Mouse (Mus musculus): ENCODE data around the gene Map3k13. TPM values are rescaled to one million over a fixed set of nuclear protein-coding genes. Genes with fewer than 3 reads are reported as not detected.

Gene Map3k13
- polyA plus RNA-seq, 2 experiments, result 0.38 to 0.50 TPM

DNA sequence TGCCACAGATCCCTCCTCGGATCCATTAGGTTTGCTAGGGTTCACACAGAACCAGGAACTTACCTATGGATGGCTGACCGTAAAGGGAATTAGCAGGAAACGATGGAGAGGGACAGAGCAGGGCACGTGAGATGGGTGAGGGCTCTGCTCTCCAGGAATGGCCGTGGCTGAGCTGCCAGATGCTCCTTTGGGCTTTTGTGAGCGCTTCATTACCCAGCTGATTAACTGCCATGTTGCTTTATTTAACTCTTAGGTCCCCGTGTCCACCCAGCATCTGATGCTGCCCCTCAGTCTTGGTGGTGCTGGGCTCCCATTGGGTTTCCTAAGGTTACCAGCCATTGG lies 21.5 kb downstream of the Map3k13 start:
- H3K27me3 ChIP-seq (ENCODE audit: control insufficient read depth, insufficient read depth, low read length), result no peaks in the 10 kb centered on the region
- H3K9me3 ChIP-seq (ENCODE audit: control insufficient read depth, low read length), result no peaks in the 10 kb centered on the region
- no peak overlapping the region for H3K9ac ChIP-seq (replicated peaks)
- no peak for ATAC-seq (ENCODE audit: insufficient read depth)
- WGBS (ENCODE audit: insufficient replicate concordance), result 60% methylated on average over 7 of the region's 7 CpGs
- H3K27ac ChIP-seq, result no peak overlapping the region
- TF ChIP-seq EP300 (IDR thresholded peaks at IDR 0.05; ENCODE audit: low read depth) (no peak), CTCF (IDR thresholded peaks at IDR 0.05; ENCODE audit: low read depth) (no peak)
- DNase-seq (ENCODE audit: low read depth in 3 of 3, low spot score in 3 of 3), result no peak
- no peak overlapping the region for H3K4me2 ChIP-seq (ENCODE audit: low read depth)
- no peaks in the 10 kb centered on the region for H3K36me3 ChIP-seq (replicated peaks; ENCODE audit: control insufficient read depth, insufficient read depth, low read depth)
- peaks cover 0 to 22% of the 10 kb centered on the region in 2 experiments; a peak in 3 of 4 replicates for H3K4me1 ChIP-seq (replicated peaks; ENCODE audit: control insufficient read depth in 2 of 2, insufficient read depth in 2 of 2, low read length in 1 of 2)
- H3K4me3 ChIP-seq (ENCODE audit: insufficient read depth in 1 of 2, low read depth in 2 of 2, low read length in 2 of 2), result no peak overlapping the region

DNA sequence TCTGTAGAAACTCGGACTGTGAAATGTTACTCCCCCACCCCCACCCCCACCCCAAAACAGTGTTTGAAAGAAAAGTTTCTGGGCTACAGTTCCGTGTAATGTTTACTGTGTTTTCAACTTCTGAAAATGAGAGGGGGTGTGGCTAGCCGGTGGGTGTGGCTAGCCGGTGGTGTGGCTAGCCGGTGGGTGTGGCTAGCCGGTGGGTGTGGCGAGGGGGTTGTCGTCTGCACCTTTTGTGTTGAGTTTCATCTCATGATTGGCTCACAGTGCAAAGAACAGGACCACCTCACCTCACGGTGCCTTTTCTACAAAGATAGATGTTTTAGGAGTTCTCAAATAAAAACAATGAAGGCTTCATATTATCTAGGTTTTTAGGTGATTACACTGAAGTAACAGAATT lies 24.0 kb downstream of the Map3k13 start:
- DNase-seq (ENCODE audit: low read depth in 3 of 3, low spot score in 3 of 3), result peak in 1 of 3 experiments; percentile 32
- ATAC-seq (ENCODE audit: insufficient read depth), result peak; percentile 34; the same call in 1 of the 2 replicates
- no peaks in the 10 kb centered on the region for H3K9me3 ChIP-seq (ENCODE audit: control insufficient read depth, low read length)
- no peak overlapping the region for H3K4me3 ChIP-seq (ENCODE audit: insufficient read depth in 1 of 2, low read depth in 2 of 2, low read length in 2 of 2)
- 19% methylated on average over 9 of the region's 9 CpGs for WGBS (ENCODE audit: insufficient replicate concordance)
- H3K27me3 ChIP-seq (ENCODE audit: control insufficient read depth, insufficient read depth, low read length), result no peaks in the 10 kb centered on the region
- no peaks in the 10 kb centered on the region for H3K36me3 ChIP-seq (replicated peaks; ENCODE audit: control insufficient read depth, insufficient read depth, low read depth)
- peaks cover 0 to 20% of the 10 kb centered on the region in 2 experiments; a peak in 3 of 4 replicates for H3K4me1 ChIP-seq (replicated peaks; ENCODE audit: control insufficient read depth in 2 of 2, insufficient read depth in 2 of 2, low read length in 1 of 2)
- peak overlapping the region; percentile 28 for H3K4me2 ChIP-seq (ENCODE audit: low read depth)
- no peak for TF ChIP-seq CTCF (IDR thresholded peaks at IDR 0.05; ENCODE audit: low read depth)
- no peak for TF ChIP-seq EP300 (IDR thresholded peaks at IDR 0.05; ENCODE audit: low read depth)
- H3K27ac ChIP-seq, result no peak overlapping the region
- H3K9ac ChIP-seq (replicated peaks), result no peak overlapping the region

DNA sequence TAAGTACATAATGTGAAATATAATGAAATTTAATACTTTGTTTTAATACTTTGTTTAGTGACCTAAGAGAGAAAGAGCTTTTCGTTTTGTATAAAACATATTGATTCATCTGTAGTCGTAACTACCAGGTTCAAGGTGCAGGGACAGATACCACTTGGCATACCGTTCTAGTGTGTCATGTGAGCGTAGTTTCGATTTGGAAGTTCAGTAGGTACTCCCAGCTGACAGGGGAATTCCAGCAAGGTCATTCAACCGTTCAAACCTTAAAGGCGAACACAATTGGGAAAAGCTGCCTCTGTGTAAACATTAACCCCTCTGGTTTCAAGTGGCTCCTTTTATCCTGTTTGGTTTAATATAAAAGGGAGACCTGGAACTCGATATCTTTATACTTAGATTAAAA lies 24.5 kb downstream of the Map3k13 start:
- Histone ChIP-seq H3K36me3 (replicated peaks; ENCODE audit: control insufficient read depth, insufficient read depth, low read depth) (no peaks in the 10 kb centered on the region), H3K9ac (replicated peaks) (no peak overlapping the region), H3K4me3 (ENCODE audit: insufficient read depth in 1 of 2, low read depth in 2 of 2, low read length in 2 of 2) (no peak overlapping the region), H3K4me2 (ENCODE audit: low read depth) (no peak overlapping the region), H3K9me3 (ENCODE audit: control insufficient read depth, low read length) (no peaks in the 10 kb centered on the region), H3K4me1 (replicated peaks; ENCODE audit: control insufficient read depth in 2 of 2, insufficient read depth in 2 of 2, low read length in 1 of 2) (peaks cover 0 to 16% of the 10 kb centered on the region in 2 experiments; a peak in 3 of 4 replicates), H3K27me3 (ENCODE audit: control insufficient read depth, insufficient read depth, low read length) (no peaks in the 10 kb centered on the region), H3K27ac (no peak overlapping the region)
- peak; percentile 59; the same call in 1 of the 2 replicates for ATAC-seq (ENCODE audit: insufficient read depth)
- DNase-seq (ENCODE audit: low read depth in 3 of 3, low spot score in 3 of 3), result peak in 1 of 3 experiments; percentile 20
- 59% methylated on average over 8 of the region's 8 CpGs for WGBS (ENCODE audit: insufficient replicate concordance)
- TF ChIP-seq EP300 (IDR thresholded peaks at IDR 0.05; ENCODE audit: low read depth), result no peak
- TF ChIP-seq CTCF (IDR thresholded peaks at IDR 0.05; ENCODE audit: low read depth), result no peak

DNA sequence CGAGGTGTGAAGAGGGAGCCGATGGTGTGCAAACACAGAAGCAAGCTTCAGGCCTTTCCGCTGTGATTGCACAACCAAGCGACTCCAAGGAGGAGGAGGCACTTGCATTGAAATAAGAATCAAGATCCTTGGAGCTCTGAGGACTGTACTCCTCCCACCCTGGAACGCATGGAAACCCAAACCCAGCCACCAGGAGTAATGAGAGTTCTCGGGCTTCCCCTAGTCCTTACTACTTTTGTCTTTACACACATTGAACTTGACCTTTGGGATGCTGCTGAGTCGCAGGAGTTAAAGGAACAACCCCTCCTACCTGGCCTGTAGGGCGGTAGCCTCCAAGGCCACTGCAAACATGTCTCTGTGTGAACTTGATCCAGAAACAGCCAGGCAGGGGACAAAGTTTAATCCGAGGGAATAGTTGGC lies 31.5 kb downstream of the Map3k13 start:
- no peak overlapping the region for H3K9ac ChIP-seq (replicated peaks)
- H3K4me1 ChIP-seq (replicated peaks; ENCODE audit: control insufficient read depth in 2 of 2, insufficient read depth in 2 of 2, low read length in 1 of 2), result 0 out of 4 replicates have a peak, but pooled peaks cover 0 to under 1% of the 10 kb centered on the region in 2 experiments
- TF ChIP-seq CTCF (IDR thresholded peaks at IDR 0.05; ENCODE audit: low read depth) (no peak), EP300 (IDR thresholded peaks at IDR 0.05; ENCODE audit: low read depth) (no peak)
- no peak overlapping the region for H3K4me2 ChIP-seq (ENCODE audit: low read depth)
- H3K36me3 ChIP-seq (replicated peaks; ENCODE audit: control insufficient read depth, insufficient read depth, low read depth), result no peaks in the 10 kb centered on the region
- no peaks in the 10 kb centered on the region for H3K27me3 ChIP-seq (ENCODE audit: control insufficient read depth, insufficient read depth, low read length)
- no peak overlapping the region for H3K27ac ChIP-seq
- H3K4me3 ChIP-seq (ENCODE audit: insufficient read depth in 1 of 2, low read depth in 2 of 2, low read length in 2 of 2), result no peak overlapping the region
- DNase-seq (ENCODE audit: low read depth in 3 of 3, low spot score in 3 of 3) (no peak), ATAC-seq (ENCODE audit: insufficient read depth) (no peak)
- WGBS (ENCODE audit: insufficient replicate concordance), result 48% methylated on average over 9 of the region's 9 CpGs
- H3K9me3 ChIP-seq (ENCODE audit: control insufficient read depth, low read length), result no peaks in the 10 kb centered on the region

DNA sequence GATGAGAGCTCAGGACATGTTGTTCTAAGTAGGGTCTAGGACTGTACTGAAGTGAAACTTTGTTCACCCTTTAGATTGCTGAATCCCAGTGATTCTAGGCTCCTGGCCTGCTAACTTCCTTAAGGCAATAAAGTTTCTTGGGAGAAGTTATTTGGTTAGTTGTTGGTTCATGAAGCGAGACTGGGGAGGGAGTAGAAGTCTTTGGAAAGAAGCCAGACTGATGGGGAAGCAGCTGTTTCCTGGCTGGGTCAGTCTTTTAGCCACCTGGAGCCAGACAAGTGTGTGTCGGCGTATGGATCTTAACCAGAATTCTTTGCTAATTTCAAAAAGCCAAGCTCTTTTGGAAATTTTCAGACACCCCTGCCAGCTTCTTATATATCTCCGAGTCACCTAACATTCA lies 33.0 kb downstream of the Map3k13 start:
- Histone ChIP-seq H3K27ac (no peak overlapping the region), H3K27me3 (ENCODE audit: control insufficient read depth, insufficient read depth, low read length) (no peaks in the 10 kb centered on the region), H3K9me3 (ENCODE audit: control insufficient read depth, low read length) (no peaks in the 10 kb centered on the region), H3K4me1 (replicated peaks; ENCODE audit: control insufficient read depth in 2 of 2, insufficient read depth in 2 of 2, low read length in 1 of 2) (no peaks in the 10 kb centered on the region), H3K36me3 (replicated peaks; ENCODE audit: control insufficient read depth, insufficient read depth, low read depth) (no peaks in the 10 kb centered on the region), H3K4me3 (ENCODE audit: insufficient read depth in 1 of 2, low read depth in 2 of 2, low read length in 2 of 2) (0 out of 4 replicates have a peak overlapping the region, but pooled peaks of 1 of the 2 experiments have one; percentile 12), H3K9ac (replicated peaks) (no peak overlapping the region), H3K4me2 (ENCODE audit: low read depth) (peak overlapping the region; percentile 30)
- no peak for TF ChIP-seq CTCF (IDR thresholded peaks at IDR 0.05; ENCODE audit: low read depth)
- TF ChIP-seq EP300 (IDR thresholded peaks at IDR 0.05; ENCODE audit: low read depth), result no peak
- no peak for DNase-seq (ENCODE audit: low read depth in 3 of 3, low spot score in 3 of 3)
- WGBS (ENCODE audit: insufficient replicate concordance), result 46% methylated on average over 4 of the region's 4 CpGs
- no peak for ATAC-seq (ENCODE audit: insufficient read depth)

All from liver, embryonic 14.5 days (tissue).